Mouse (Mus musculus) neural tube, embryonic 12.5 days (tissue): ENCODE results near the gene Hoxa2. TPM values are rescaled to one million over a fixed set of nuclear protein-coding genes. Genes with fewer than 3 reads are reported as not detected.

ENCODE experiments used
- ATAC-seq: fragments of 200-750 bp; cut with Nextera tagmentation; 2 replicates; pipeline ENCODE4 v1.8.0; 2017; ENCODE audit warnings: low read depth, mild to moderate bottlenecking, moderate TSS enrichment, moderate library complexity; ENCODE audit not compliant: low FRiP score
- H3K27ac ChIP-seq: fragments of 300-500 bp; sonication (generic); 2 replicates; pipeline ENCODE4 v1.5.1; 2016
- H3K27me3 ChIP-seq: fragments of 300-500 bp; sonication (generic); replicated peaks from 2 replicates; pipeline ENCODE4 v1.6.1; 2016; ENCODE audit warnings: mild to moderate bottlenecking
- H3K36me3 ChIP-seq: fragments of 300-500 bp; sonication (generic); 2 replicates; pipeline ENCODE4 v1.6.1; 2016; ENCODE audit warnings: mild to moderate bottlenecking
- H3K4me1 ChIP-seq: fragments of 300-500 bp; sonication (generic); 2 replicates; pipeline ENCODE4 v1.6.1; 2016
- H3K4me2 ChIP-seq: fragments of 300-500 bp; sonication (generic); replicated peaks from 2 replicates; pipeline ENCODE4 v1.6.1; 2016; ENCODE audit warnings: mild to moderate bottlenecking
- H3K4me3 ChIP-seq: fragments of 300-500 bp; sonication (generic); 2 replicates; pipeline ENCODE4 v1.5.1; 2016
- H3K9ac ChIP-seq: fragments of 300-500 bp; sonication (generic); 2 replicates; pipeline ENCODE4 v1.6.1; 2016; ENCODE audit warnings: mild to moderate bottlenecking
- H3K9me3 ChIP-seq: fragments of 300-500 bp; sonication (generic); 2 replicates; pipeline ENCODE4 v1.6.1; 2016; ENCODE audit warnings: mild to moderate bottlenecking
- WGBS: fragments of 180-500 bp; shearing (Covaris S2); methylation state at CpG from one replicate; pipeline ENCODE4 v1.1.7; 2016; 5-methylcytosine and 5-hydroxymethylcytosine counted together
- polyA plus RNA-seq: library from polyadenylated mRNA; unstranded; fragments of >200 nt; fragmentation: Nextera tagmentation; extraction: Ambion mirVana; gene quantifications from 2 replicates; pipeline ENCODE4 v1.2.1, GENCODE M21; 2016

Hoxa2 gene
- polyA plus RNA-seq, 1 experiment from 2014 or later = 25.6 TPM

DNA sequence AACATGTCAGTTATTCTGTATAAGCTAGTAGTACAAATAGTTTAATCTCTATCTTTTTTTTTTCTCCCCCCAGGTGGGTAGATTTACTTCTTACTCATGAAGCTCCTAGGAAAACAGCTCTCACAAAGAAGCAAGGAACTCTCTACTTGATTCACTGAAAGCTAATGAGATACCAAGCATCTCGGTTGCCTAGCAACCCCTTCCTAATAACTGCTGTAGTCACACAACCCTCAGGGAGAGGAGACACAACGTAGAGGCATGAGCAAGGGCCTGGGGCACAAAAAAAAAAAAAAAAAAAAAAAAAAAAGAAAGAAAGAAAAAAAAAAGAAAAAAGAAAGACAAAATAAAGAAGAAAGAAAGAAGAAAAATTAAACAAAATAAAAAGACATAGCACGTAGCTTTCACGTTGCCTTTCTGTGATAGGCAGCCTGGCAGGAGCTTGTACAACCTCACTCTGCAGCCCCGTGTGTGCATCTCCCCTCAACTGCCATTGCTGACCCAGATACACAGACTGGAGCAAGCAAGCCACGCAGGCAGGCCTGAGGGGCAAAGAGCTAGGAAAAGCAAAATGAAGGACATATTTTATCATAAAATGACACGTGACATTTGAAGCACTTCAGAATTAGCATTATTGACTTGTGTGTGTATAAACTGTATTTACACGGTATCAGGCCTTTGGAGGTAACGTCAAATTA is 26.6 kb downstream of the Hoxa2 start:
- Histone ChIP-seq H3K4me1 (peaks cover 15% of the 10 kb centered on the region), H3K9ac (no peak overlapping the region), H3K4me3 (no peak overlapping the region), H3K27me3 (no peaks in the 10 kb centered on the region), H3K9me3 (no peaks in the 10 kb centered on the region), H3K36me3 (no peaks in the 10 kb centered on the region), H3K27ac (no peak overlapping the region), H3K4me2 (0 out of 2 replicates have a peak overlapping the region, but pooled peaks have one; percentile 6)
- ATAC-seq = no peak
- 39% methylated on average over 9 of the region's 9 CpGs for WGBS

DNA sequence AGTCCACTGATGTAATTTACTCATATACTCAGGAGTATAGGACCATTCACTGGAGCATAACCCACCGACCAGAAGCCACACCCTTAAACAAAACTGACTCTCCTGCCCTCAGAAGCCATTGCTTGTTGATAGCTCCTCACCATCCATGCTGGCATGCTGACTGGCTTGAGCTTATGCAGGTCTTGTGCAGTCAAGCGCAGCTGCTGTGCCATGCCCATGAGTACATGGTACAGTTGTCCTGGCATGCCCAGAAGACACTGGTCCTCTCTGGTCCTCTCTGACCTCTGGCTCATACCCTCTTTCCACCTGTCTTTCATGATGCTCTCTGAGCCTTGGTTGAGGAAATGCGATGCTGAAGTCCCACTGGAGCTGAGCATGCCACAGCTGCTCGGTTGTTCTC is 41.0 kb downstream of the Hoxa2 start:
- no peak overlapping the region for H3K9ac ChIP-seq
- 90% methylated on average over 4 of the region's 4 CpGs for WGBS
- no peaks in the 10 kb centered on the region for H3K9me3 ChIP-seq
- no peaks in the 10 kb centered on the region for H3K36me3 ChIP-seq
- no peak overlapping the region for H3K4me3 ChIP-seq
- no peak for ATAC-seq
- no peak overlapping the region for H3K27ac ChIP-seq
- no peak overlapping the region for H3K4me2 ChIP-seq
- H3K27me3 ChIP-seq = no peaks in the 10 kb centered on the region
- H3K4me1 ChIP-seq = peaks cover 19% of the 10 kb centered on the region

DNA sequence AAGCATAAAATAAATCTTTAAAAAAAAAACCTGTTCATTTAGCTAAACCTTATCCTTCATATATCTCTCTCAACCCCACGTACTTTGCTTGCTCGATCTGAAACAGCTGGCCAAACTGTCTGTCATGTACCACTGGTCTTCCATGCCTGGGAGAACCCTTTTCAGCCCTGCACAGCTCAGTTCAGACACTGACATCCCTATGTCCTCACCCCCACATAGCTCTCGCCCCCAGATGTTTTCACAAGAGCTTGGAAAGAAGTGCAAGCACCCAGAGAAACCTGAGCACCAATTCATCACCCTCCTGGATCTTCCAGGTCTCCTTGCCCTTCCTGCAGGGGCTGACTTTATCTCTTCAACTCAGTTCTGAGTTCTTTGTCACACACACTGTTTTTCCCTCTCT is 43.5 kb downstream of the Hoxa2 start:
- H3K4me2 ChIP-seq = no peak overlapping the region
- H3K27me3 ChIP-seq = no peaks in the 10 kb centered on the region
- no peak overlapping the region for H3K27ac ChIP-seq
- H3K9ac ChIP-seq = no peak overlapping the region
- H3K9me3 ChIP-seq = no peaks in the 10 kb centered on the region
- peaks cover 29% of the 10 kb centered on the region for H3K4me1 ChIP-seq
- no peak for ATAC-seq
- H3K36me3 ChIP-seq = no peaks in the 10 kb centered on the region
- WGBS = 67% methylated on average over 3 of the region's 3 CpGs
- H3K4me3 ChIP-seq = no peak overlapping the region

DNA sequence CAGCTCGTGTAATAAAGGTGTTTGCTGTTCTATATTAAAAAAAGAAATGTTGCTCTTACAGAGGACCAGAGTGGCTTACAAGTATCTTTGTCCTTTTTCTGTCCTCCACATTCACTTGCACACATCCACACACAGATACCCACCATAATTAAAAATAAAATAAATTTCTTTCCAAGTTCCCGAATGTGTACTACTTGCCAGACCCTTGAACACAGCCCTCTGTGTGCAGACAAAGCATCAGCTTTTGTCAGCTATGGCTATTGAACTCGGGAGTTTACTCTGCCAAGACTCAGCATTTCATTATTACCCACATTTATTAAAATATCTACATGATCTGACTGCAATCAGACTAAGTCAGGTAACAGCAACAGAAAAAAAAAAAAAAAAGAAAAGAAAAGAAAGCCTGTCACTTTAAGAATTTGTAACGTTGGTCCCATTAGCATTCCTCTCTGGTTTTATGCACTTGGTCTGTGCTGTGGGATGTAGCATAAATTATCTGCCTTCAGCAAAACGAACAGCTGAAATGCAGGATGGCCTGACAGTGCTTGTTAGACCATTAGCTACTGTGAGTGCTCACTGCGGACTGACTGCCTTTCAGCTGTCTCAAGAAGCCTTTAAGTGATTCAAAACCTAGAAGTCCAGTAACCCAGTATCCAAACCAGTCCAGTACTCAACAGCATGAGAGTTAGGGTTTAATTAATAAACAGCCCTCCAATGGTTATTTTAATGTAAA is 45.6 kb downstream of the Hoxa2 start:
- WGBS = 8% methylated on average over 6 of the region's 6 CpGs
- Histone ChIP-seq H3K27ac (peak overlapping the region; percentile 26; the same call in 1 of the 2 replicates), H3K4me2 (peak overlapping the region; percentile 25; the same call in 1 of the 2 replicates), H3K9ac (no peak overlapping the region), H3K27me3 (no peaks in the 10 kb centered on the region), H3K9me3 (no peaks in the 10 kb centered on the region), H3K4me1 (peaks cover 36% of the 10 kb centered on the region), H3K4me3 (no peak overlapping the region), H3K36me3 (no peaks in the 10 kb centered on the region)
- ATAC-seq = peak; percentile 78

DNA sequence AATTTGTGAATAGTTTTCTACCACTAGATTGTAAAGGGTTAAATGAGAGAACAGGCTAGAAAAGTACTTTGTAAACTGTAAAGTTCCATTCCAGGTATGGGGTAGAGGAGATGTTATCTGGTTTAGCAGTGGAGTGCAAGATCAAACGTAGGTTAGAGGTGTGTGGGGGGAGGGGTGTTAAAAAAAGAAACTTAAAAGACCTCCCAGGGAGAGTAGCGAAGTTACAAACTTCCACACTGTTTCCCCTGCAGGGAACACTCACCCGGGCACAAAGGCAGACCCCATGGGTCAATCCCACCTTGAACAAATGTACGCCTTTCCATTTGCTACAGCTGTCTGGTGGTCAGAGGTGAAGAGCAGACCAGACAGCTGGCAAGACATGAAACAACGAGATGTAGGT is 48.7 kb downstream of the Hoxa2 start:
- Histone ChIP-seq H3K27ac (no peak overlapping the region), H3K4me1 (peaks cover 33% of the 10 kb centered on the region), H3K27me3 (no peaks in the 10 kb centered on the region), H3K4me2 (no peak overlapping the region), H3K36me3 (no peaks in the 10 kb centered on the region), H3K9me3 (no peaks in the 10 kb centered on the region), H3K9ac (no peak overlapping the region), H3K4me3 (no peak overlapping the region)
- no peak for ATAC-seq
- 13% methylated on average over 5 of the region's 5 CpGs for WGBS

Other genes with a start within 250 kb of the Hoxa2 start
- 57.3 and 60.8 TPM in 2 replicates for gene Skap2, start 152.3 kb downstream of the Hoxa2 start, polyA plus RNA-seq
- gene Hoxa1, start 6.5 kb downstream of the Hoxa2 start, polyA plus RNA-seq = 4.7 and 5.0 TPM in 2 replicates
- 6.4 and 7.0 TPM in 2 replicates for gene 5730596B20Rik, start 12.7 kb upstream of the Hoxa2 start, polyA plus RNA-seq
- 7.1 and 9.7 TPM in 2 replicates for gene Hoxa4, start 26.9 kb upstream of the Hoxa2 start, polyA plus RNA-seq
- 72.6 and 76.1 TPM in 2 replicates for gene Hoxa5, start 39.8 kb upstream of the Hoxa2 start, polyA plus RNA-seq
- gene Hoxa6, start 43.9 kb upstream of the Hoxa2 start, polyA plus RNA-seq = 34.7 and 34.9 TPM in 2 replicates
- 21.1 and 25.1 TPM in 2 replicates for gene Hoxa3, start 48.5 kb upstream of the Hoxa2 start, polyA plus RNA-seq
- gene Gm28308, start 48.5 kb upstream of the Hoxa2 start, polyA plus RNA-seq = not detected in 2 replicates
- 81.2 and 102 TPM in 2 replicates for gene Hoxa7, start 57.0 kb upstream of the Hoxa2 start, polyA plus RNA-seq
- gene Hoxa9, start 66.3 kb upstream of the Hoxa2 start, polyA plus RNA-seq = 124 and 131 TPM in 2 replicates
- 108 and 119 TPM in 2 replicates for gene Hoxa10, start 76.0 kb upstream of the Hoxa2 start, polyA plus RNA-seq
- 10.8 and 13.4 TPM in 2 replicates for gene Hoxa11, start 81.0 kb upstream of the Hoxa2 start, polyA plus RNA-seq
- gene Hoxa13, start 96.0 kb upstream of the Hoxa2 start, polyA plus RNA-seq = 0.10 and 1.3 TPM in 2 replicates
- 4.1 and 4.5 TPM in 2 replicates for gene Evx1, start 148.7 kb upstream of the Hoxa2 start, polyA plus RNA-seq